Mouse (Mus musculus) stomach, embryonic 14.5 days (tissue): ENCODE measurements at regions not wholly inside any gene's neighbourhood (a gene's known extent, or its start where the extent isn't known, plus 50 kb on each side); places are given as distances from the start of the nearest gene placed in this dataset.
A peak's percentile ranks its signal among the peaks of the same experiment; 100 is the strongest.

Source experiments
- ATAC-seq: fragments of 200-750 bp; cut with Nextera tagmentation; 2 replicates; pipeline ENCODE4 v1.8.0; 2017; ENCODE audit warnings: low read depth, moderate TSS enrichment; ENCODE audit not compliant: insufficient number of reproducible peaks, insufficient read depth, low FRiP score
- H3K27ac ChIP-seq: fragments of 300-500 bp; sonication (generic); 2 replicates; pipeline ENCODE4 v1.5.1; 2014; ENCODE audit warnings: mild to moderate bottlenecking, low read length, moderate library complexity, mixed read lengths
- H3K27me3 ChIP-seq: fragments of 300-500 bp; sonication (generic); 2 replicates; pipeline ENCODE4 v1.6.1; 2014; ENCODE audit warnings: low read length, control low read depth, mixed read lengths; ENCODE audit not compliant: control insufficient read depth, insufficient read depth
- H3K36me3 ChIP-seq: fragments of 300-500 bp; sonication (generic); 2 replicates; pipeline ENCODE4 v1.6.1; 2014; ENCODE audit warnings: mild to moderate bottlenecking, control low read depth, low read length, moderate library complexity, mixed read lengths; ENCODE audit not compliant: control insufficient read depth, insufficient read depth
- H3K4me1 ChIP-seq: fragments of 300-500 bp; sonication (generic); 2 replicates; pipeline ENCODE4 v1.6.1; 2014; ENCODE audit warnings: low read length, control low read depth, mixed read lengths; ENCODE audit not compliant: control insufficient read depth, insufficient read depth
- H3K4me2 ChIP-seq: fragments of 300-500 bp; sonication (generic); replicated peaks from 2 replicates; pipeline ENCODE4 v1.6.1; 2014; ENCODE audit warnings: low read depth, low read length, control low read depth
- H3K4me3 ChIP-seq: fragments of 300-500 bp; sonication (generic); 2 replicates; pipeline ENCODE4 v1.5.1; 2014; ENCODE audit warnings: low read depth, low read length, control low read depth
- H3K9ac ChIP-seq: fragments of 300-500 bp; sonication (generic); replicated peaks from 2 replicates; pipeline ENCODE4 v1.6.1; 2014; ENCODE audit warnings: low read depth, mild to moderate bottlenecking, control low read depth, low read length, moderate library complexity, mixed read lengths
- H3K9me3 ChIP-seq: fragments of 300-500 bp; sonication (generic); 2 replicates; pipeline ENCODE4 v1.6.1; 2016; ENCODE audit warnings: low read depth, low read length, control low read depth; ENCODE audit not compliant: control insufficient read depth
- WGBS: fragments of 180-500 bp; shearing (Covaris S2); extraction: QIAGEN DNeasy Blood & Tissue Kit; methylation state at CpG from one replicate; pipeline ENCODE4 v1.1.7; 2014; 5-methylcytosine and 5-hydroxymethylcytosine counted together

DNA sequence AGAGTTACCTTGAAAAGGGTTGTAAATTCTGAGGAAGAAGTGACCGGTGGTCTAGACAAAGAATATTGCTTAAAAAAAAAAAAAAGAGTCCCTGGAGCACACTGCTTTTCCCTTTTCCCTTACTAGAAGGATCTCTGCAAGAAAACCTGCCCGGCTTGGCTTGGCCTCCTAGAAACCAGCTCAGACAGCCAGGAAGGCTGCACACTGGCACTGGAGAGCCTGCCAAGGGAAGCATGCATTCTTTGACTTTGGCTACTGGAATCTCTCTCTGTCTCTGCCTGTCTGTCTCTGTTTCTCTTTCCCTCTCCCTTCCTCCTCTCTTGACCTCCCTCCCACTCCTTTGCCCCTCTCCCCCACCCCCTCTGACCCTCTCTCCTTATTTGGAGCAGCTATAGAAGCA, 71.1 kb upstream of the Lgalsl start:
- no peak for ATAC-seq
- Histone ChIP-seq H3K4me1 (no peaks in the 10 kb centered on the region), H3K9me3 (no peaks in the 10 kb centered on the region), H3K27me3 (no peaks in the 10 kb centered on the region), H3K4me3 (no peak overlapping the region), H3K9ac (no peak overlapping the region), H3K27ac (no peak overlapping the region), H3K36me3 (no peaks in the 10 kb centered on the region), H3K4me2 (no peak overlapping the region)
- 58% methylated on average over 2 of the region's 2 CpGs for WGBS

DNA sequence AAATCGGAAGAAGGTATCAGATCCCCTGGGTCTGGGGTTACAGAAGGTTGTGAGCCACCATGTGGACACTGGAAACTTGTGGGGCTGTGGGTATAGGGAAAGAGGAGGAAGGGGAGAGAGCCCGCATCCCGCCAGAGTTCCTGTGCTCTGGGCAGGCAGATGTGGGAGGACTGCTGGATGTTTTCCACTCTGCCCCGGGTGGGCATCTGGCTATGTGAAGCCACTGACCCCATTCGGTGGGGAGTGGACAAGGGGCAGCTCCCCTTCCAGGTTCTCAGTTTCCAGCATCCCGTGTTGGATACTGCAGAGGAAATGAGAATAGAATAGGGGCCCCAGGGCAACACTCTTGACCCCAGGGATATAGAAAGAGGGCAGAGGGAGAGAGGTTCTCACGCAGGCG, 72.1 kb upstream of the Lgalsl start:
- no peak for ATAC-seq

DNA sequence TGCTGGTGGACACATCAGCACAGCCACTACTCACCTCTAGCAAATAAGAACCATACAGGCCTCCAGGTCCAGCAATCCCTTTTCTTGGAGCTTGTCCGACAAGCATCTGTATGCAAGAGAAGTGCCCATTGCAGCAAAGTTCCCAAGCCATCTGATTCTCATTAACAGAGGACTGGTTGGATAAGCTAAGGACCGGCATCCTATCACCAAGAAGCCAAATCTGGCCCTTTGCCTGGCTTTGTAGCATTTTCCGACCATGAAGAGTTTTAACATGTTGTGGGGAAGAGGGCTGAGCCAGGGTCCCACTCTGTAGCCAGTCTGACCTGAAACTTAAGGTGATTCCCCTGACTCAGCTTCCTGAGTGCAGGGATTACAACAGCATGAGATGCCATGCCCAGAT, 77.1 kb upstream of the Lgalsl start:
- no peak for ATAC-seq
- WGBS: 74% methylated on average over 3 of the region's 3 CpGs
- no peak overlapping the region for H3K9ac ChIP-seq
- H3K4me3 ChIP-seq: no peak overlapping the region
- H3K4me1 ChIP-seq: no peaks in the 10 kb centered on the region
- H3K9me3 ChIP-seq: no peaks in the 10 kb centered on the region
- no peaks in the 10 kb centered on the region for H3K36me3 ChIP-seq
- H3K27me3 ChIP-seq: no peaks in the 10 kb centered on the region
- H3K27ac ChIP-seq: no peak overlapping the region
- H3K4me2 ChIP-seq: no peak overlapping the region

More for the DNA sequence above, 72.1 kb upstream of the Lgalsl start:
- no peak overlapping the region for H3K4me3 ChIP-seq
- no peaks in the 10 kb centered on the region for H3K9me3 ChIP-seq
- H3K27me3 ChIP-seq: no peaks in the 10 kb centered on the region
- WGBS: 76% methylated on average over 8 of the region's 8 CpGs
- no peaks in the 10 kb centered on the region for H3K4me1 ChIP-seq
- no peak overlapping the region for H3K4me2 ChIP-seq
- no peaks in the 10 kb centered on the region for H3K36me3 ChIP-seq
- no peak overlapping the region for H3K9ac ChIP-seq
- no peak overlapping the region for H3K27ac ChIP-seq

DNA sequence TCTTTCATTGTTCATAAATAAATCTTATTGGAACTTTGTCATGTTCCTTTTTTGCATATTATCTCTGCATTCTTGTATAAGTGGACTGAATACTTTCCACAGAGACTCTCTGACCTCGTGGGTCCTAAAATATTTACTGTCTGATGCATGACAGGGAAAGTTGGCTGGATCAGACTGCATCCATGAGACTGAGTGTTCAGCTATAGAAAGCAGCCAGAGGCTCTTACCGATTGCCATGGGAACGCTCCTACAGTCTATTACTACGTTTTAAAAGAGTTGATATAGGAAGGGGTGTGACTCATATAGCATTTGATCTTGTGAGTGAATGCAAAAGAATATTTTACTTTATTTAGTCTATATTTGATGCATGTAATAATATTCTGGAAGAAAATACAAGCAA, 77.6 kb upstream of the Lgalsl start:
- H3K36me3 ChIP-seq: no peaks in the 10 kb centered on the region
- WGBS: 65% methylated on average over 4 of the region's 4 CpGs

DNA sequence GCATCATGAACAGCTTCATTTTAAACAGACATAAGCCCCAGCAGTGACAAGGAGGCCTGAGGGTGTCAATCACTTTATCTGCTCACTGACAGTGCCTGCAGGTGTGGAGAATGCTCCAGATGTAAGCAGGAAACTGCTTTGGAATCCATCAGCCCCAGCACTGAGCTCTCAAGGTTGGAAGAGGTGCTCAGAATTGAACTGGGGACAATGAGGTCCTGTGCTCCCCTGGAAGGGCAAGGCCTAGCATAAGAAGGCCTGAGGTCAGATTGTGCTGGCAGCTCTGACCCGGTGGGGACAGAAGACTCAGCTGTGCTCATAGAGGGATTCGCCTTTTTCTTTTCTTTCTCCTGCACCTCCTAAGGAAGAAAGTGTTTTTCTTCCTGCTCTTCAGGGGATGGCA, 82.2 kb upstream of the Lgalsl start:
- ATAC-seq: no peak
- WGBS: 88% methylated on average over 2 of the region's 2 CpGs
- Histone ChIP-seq H3K9ac (no peak overlapping the region), H3K4me3 (no peak overlapping the region), H3K36me3 (no peaks in the 10 kb centered on the region), H3K27me3 (no peaks in the 10 kb centered on the region), H3K9me3 (no peaks in the 10 kb centered on the region), H3K4me2 (no peak overlapping the region), H3K27ac (no peak overlapping the region), H3K4me1 (peaks cover 18% of the 10 kb centered on the region; the same call in 1 of the 2 replicates)

More for the DNA sequence above, 77.6 kb upstream of the Lgalsl start:
- H3K9ac ChIP-seq: no peak overlapping the region
- no peaks in the 10 kb centered on the region for H3K4me1 ChIP-seq
- H3K4me3 ChIP-seq: no peak overlapping the region
- no peaks in the 10 kb centered on the region for H3K27me3 ChIP-seq
- H3K9me3 ChIP-seq: no peaks in the 10 kb centered on the region
- H3K4me2 ChIP-seq: no peak overlapping the region
- no peak for ATAC-seq
- H3K27ac ChIP-seq: no peak overlapping the region

DNA sequence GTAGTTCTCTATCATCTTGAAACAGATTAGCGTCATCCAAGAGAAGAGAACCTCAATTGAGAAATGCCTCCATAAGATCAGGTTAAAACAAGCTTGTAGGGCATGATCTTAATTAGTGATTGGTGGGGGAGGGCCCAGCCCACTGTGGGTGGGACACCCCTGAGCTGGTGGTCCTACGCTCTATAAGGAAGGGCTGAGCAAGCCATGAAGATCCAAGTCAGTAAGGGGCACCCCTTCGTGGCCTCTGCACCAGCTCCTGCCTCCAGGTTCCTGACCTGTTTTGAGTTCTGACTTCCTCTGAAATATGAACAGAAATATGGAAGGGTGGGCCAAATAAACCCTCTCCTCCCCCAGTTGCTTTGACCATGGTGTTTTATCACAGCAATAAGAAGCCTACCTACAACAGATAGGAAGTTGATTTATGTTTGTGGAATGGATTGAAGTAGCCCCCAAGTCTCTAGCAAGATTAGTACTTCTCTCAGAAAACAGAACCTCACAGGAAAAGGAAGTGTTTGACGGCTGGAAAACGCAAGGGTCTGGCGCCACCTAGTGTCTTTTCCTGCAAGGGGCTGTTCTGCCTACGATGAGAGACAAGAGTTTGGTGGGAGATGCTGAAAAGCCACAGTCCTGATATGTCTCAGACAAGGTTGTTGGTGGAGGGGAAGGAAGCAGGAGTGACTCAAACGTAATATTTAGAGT, 82.9 kb upstream of the Lgalsl start:
- Histone ChIP-seq H3K36me3 (no peaks in the 10 kb centered on the region), H3K4me1 (peaks cover 18% of the 10 kb centered on the region; the same call in 1 of the 2 replicates), H3K27ac (no peak overlapping the region), H3K4me3 (no peak overlapping the region), H3K27me3 (no peaks in the 10 kb centered on the region), H3K4me2 (no peak overlapping the region), H3K9ac (no peak overlapping the region), H3K9me3 (no peaks in the 10 kb centered on the region)
- no peak for ATAC-seq
- 26% methylated on average over 8 of the region's 8 CpGs for WGBS

DNA sequence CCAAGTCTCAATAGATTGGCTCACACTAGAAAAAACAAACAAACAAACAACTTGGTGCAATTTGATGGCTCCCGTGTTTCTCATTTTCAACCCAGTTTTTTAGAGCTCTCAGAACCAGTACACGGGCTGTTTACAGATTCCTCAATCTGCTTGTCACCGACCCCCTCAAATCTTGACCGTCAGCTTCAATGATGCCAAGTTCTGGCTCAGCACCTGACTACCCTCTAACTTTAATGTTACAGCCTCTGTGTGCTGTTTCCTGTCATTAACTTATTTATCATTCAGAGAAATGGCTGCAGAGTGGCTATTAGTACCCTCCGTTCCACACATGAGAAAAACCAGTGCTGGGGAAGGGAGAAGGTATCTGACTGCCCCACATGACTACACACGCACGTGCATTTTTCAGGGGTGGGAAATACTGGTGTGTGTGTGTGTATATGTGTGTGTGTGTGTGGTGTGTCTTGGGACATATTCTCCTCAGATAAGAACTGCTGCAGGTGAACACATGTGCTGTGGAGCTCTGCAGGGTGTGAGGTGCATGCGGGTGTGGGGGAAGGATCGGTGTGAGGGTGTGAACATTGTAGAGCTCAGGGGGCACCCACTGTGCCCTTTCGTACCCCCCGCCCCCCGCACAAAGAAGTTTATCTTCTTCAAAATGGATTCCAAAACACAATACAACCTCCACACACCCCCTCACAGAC, 83.6 kb upstream of the Lgalsl start:
- 50% methylated on average over 12 of the region's 12 CpGs for WGBS
- Histone ChIP-seq H3K27me3 (no peaks in the 10 kb centered on the region), H3K4me3 (no peak overlapping the region), H3K36me3 (no peaks in the 10 kb centered on the region), H3K9ac (no peak overlapping the region), H3K4me2 (no peak overlapping the region), H3K27ac (peak overlapping the region; percentile 48; the same call in 1 of the 2 replicates), H3K4me1 (peaks cover 18% of the 10 kb centered on the region; the same call in 1 of the 2 replicates), H3K9me3 (no peaks in the 10 kb centered on the region)
- ATAC-seq: no peak

DNA sequence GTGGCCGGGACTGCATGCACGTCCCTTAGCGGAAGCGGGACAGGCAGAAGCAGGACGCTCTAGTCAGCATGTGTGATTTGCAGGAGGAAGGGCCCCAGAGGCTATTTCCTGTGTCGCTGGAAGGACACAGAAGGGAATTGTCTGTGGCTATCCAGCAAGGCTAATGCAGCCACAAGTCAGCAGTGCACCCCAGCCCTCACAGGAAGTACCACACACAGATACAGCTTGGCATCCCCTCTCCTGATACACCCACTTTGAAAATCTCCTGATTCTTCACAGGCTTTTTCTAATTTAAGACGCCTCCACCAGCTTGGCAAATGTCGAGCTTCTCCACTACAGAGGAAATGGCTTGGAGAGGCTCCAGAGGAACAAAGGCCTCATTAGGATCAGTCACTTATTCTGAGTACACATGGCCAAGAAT, 84.3 kb upstream of the Lgalsl start:
- Histone ChIP-seq H3K9ac (no peak overlapping the region), H3K27me3 (no peaks in the 10 kb centered on the region), H3K4me2 (no peak overlapping the region), H3K36me3 (no peaks in the 10 kb centered on the region), H3K27ac (peak overlapping the region; percentile 48; the same call in 1 of the 2 replicates), H3K4me1 (peaks cover 18% of the 10 kb centered on the region; the same call in 1 of the 2 replicates), H3K9me3 (no peaks in the 10 kb centered on the region), H3K4me3 (no peak overlapping the region)
- 29% methylated on average over 8 of the region's 8 CpGs for WGBS
- peak; percentile 38; the same call in 1 of the 2 replicates for ATAC-seq
